Mouse (Mus musculus) midbrain, embryonic 12.5 days (tissue): Measurements from ENCODE around the gene P2rx2. TPM values are rescaled to one million over a fixed set of nuclear protein-coding genes. Genes with fewer than 3 reads are reported as not detected.

Experiments
- ATAC-seq: fragments of 200-750 bp; cut with Nextera tagmentation; 2 replicates; pipeline ENCODE4 v1.8.0; 2017; ENCODE audit warnings: low read depth, moderate TSS enrichment, moderate library complexity; ENCODE audit not compliant: low FRiP score
- H3K27ac ChIP-seq: fragments of 300-500 bp; sonication (generic); replicated peaks from 2 replicates; pipeline ENCODE4 v1.5.1; 2016; ENCODE audit warnings: mild to moderate bottlenecking
- H3K27me3 ChIP-seq: fragments of 300-500 bp; sonication (generic); 2 replicates; pipeline ENCODE4 v1.6.1; 2016; ENCODE audit warnings: mild to moderate bottlenecking
- H3K36me3 ChIP-seq: fragments of 300-500 bp; sonication (generic); 2 replicates; pipeline ENCODE4 v1.6.1; 2016
- H3K4me1 ChIP-seq: fragments of 300-500 bp; sonication (generic); 2 replicates; pipeline ENCODE4 v1.6.1; 2016
- H3K4me2 ChIP-seq: fragments of 300-500 bp; sonication (generic); replicated peaks from 2 replicates; pipeline ENCODE4 v1.6.1; 2016; ENCODE audit warnings: mild to moderate bottlenecking, moderate library complexity
- H3K4me3 ChIP-seq: fragments of 300-500 bp; sonication (generic); 2 replicates; pipeline ENCODE4 v1.5.1; 2016; ENCODE audit warnings: mild to moderate bottlenecking
- H3K9ac ChIP-seq: fragments of 300-500 bp; sonication (generic); replicated peaks from 2 replicates; pipeline ENCODE4 v1.6.1; 2016; ENCODE audit warnings: mild to moderate bottlenecking, moderate library complexity
- H3K9me3 ChIP-seq: fragments of 300-500 bp; sonication (generic); 2 replicates; pipeline ENCODE4 v1.6.1; 2016; ENCODE audit warnings: mild to moderate bottlenecking
- WGBS: fragments of 180-500 bp; shearing (Covaris S2); methylation state at CpG from one replicate; pipeline ENCODE4 v1.1.7; 2016; 5-methylcytosine and 5-hydroxymethylcytosine counted together
- polyA plus RNA-seq: library from polyadenylated mRNA; unstranded; fragments of >200 nt; fragmentation: Nextera tagmentation; extraction: Ambion mirVana; gene quantifications from 2 replicates; pipeline ENCODE4 v1.2.1, GENCODE M21; 2016

P2rx2 gene
- polyA plus RNA-seq, 1 experiment from 2014 or later = 1.7 TPM

DNA sequence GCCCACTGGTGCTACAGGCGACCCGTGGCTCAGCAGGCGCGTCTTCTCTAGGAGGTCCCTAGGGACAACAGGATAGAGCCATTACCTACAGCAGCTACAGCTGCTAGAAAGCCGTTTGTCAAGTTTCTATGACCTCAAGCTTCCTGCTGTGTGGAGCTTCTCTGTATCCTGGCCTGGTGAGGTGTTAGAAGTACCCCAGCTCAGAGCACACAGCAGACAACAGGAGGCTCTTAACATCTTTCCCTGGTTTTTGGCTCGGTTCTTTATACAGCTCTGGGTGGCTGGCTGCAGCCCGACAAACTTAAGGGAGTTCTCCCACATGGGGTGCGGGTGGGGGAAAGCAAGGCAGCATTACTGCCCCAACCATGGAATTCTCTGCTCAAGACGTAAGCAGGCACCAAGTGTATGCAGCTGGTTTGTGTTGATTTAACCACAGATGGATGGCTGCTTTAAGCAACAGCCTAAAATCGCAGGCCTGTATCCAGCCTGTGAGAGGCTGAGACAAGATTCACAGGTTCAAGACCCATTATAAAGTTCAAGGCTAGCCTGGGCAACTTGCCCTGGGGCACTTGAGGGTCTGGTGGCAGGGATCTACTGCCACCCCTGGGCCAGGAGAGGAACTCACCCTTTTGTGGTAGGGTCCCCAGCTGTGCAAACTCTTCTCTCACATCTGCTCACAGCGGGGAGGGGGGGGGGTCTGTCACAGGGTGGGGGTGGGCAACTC, 21.0 kb upstream of the P2rx2 start:
- Histone ChIP-seq H3K27ac (no peak overlapping the region), H3K4me3 (peak overlapping the region; percentile 49), H3K36me3 (peaks cover 10% of the 10 kb centered on the region; the same call in 1 of the 2 replicates), H3K9me3 (no peaks in the 10 kb centered on the region), H3K9ac (peak overlapping the region; percentile 46), H3K4me2 (peak overlapping the region; percentile 90), H3K27me3 (peaks cover 32% of the 10 kb centered on the region), H3K4me1 (peaks cover 16% of the 10 kb centered on the region)
- no peak for ATAC-seq
- 41% methylated on average over 11 of the region's 11 CpGs for WGBS

- H3K9me3 ChIP-seq = no peaks in the 10 kb centered on the region
- peak overlapping the region; percentile 90 for H3K4me2 ChIP-seq
- H3K4me1 ChIP-seq = peaks cover 16% of the 10 kb centered on the region
- no peak overlapping the region for H3K27ac ChIP-seq
- peaks cover 6% of the 10 kb centered on the region; the same call in 1 of the 2 replicates for H3K36me3 ChIP-seq
- H3K9ac ChIP-seq = peak overlapping the region; percentile 46
- H3K27me3 ChIP-seq = peaks cover 32% of the 10 kb centered on the region
- ATAC-seq = peak; percentile 87
- WGBS = 4% methylated on average over 59 of the region's 72 CpGs
- H3K4me3 ChIP-seq = peak overlapping the region; percentile 49
Measured at GRCm38 (mm10) chr5:110363179-110363821, 20.3 kb upstream of the P2rx2 start.

DNA sequence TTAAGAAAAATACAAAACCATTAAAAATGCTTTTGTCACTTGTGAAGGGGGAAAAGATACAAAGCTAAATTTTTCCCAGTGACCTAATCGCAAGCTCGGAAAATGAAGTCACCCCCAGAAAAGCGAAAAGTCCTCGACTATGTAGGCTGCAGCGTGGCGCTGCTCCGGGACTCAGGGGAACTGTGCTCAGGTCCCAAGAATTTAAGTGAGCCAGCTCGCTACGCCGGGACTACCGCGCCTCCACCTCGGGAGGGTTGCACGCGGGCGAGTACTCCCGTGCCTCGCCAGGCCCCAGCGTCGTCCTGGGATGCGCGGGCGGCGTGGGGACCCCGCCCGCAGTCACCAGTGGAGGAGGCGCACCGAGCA, 19.8 kb upstream of the P2rx2 start:
- H3K27me3 ChIP-seq = peaks cover 32% of the 10 kb centered on the region
- ATAC-seq = peak; percentile 60; the same call in 1 of the 2 replicates
- peak overlapping the region; percentile 46 for H3K9ac ChIP-seq
- H3K4me2 ChIP-seq = peak overlapping the region; percentile 90
- peak overlapping the region; percentile 49 for H3K4me3 ChIP-seq
- peaks cover 3% of the 10 kb centered on the region; the same call in 1 of the 2 replicates for H3K36me3 ChIP-seq
- peaks cover 17% of the 10 kb centered on the region for H3K4me1 ChIP-seq
- no peak overlapping the region for H3K27ac ChIP-seq
- no peaks in the 10 kb centered on the region for H3K9me3 ChIP-seq
- 1% methylated on average over 28 of the region's 28 CpGs for WGBS

DNA sequence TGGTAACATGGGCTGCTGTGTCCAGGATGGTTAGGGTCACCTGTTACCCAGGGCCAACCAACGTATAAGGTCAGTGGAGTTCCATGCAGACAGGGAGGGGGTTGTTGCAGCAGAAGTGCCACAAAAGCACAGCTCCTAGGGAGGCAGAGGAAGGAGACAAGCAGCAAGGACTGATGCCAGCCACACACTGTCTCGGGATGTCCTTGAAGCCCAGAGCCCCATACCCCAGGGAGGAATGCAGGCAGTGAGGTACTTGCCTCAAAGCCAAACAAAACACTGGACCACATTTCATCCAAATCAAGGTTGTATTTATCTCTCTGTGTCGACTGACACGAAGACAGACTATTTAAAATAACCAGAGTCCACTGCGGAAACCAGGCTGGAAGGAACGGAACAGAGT, 18.5 kb upstream of the P2rx2 start:
- no peak overlapping the region for H3K9ac ChIP-seq
- H3K4me2 ChIP-seq = no peak overlapping the region
- no peak overlapping the region for H3K4me3 ChIP-seq
- H3K36me3 ChIP-seq = no peaks in the 10 kb centered on the region
- no peaks in the 10 kb centered on the region for H3K9me3 ChIP-seq
- H3K27me3 ChIP-seq = peaks cover 32% of the 10 kb centered on the region
- WGBS = 86% methylated on average over 6 of the region's 6 CpGs
- H3K4me1 ChIP-seq = peaks cover 19% of the 10 kb centered on the region
- no peak for ATAC-seq
- no peak overlapping the region for H3K27ac ChIP-seq

GRCm38 (mm10) chr5:110357531-110358179, 14.6 kb upstream of the P2rx2 start:
- Histone ChIP-seq H3K36me3 (no peaks in the 10 kb centered on the region), H3K4me2 (no peak overlapping the region), H3K4me1 (peaks cover 8% of the 10 kb centered on the region), H3K27ac (no peak overlapping the region), H3K4me3 (no peak overlapping the region), H3K9ac (no peak overlapping the region), H3K9me3 (no peaks in the 10 kb centered on the region), H3K27me3 (peaks cover 31% of the 10 kb centered on the region)
- WGBS = 40% methylated on average over 9 of the region's 9 CpGs
- ATAC-seq = peak; percentile 75

- Histone ChIP-seq H3K4me2 (no peak overlapping the region), H3K36me3 (no peaks in the 10 kb centered on the region), H3K27ac (no peak overlapping the region), H3K9ac (no peak overlapping the region), H3K9me3 (no peaks in the 10 kb centered on the region), H3K4me1 (peaks cover 8% of the 10 kb centered on the region), H3K4me3 (no peak overlapping the region), H3K27me3 (peaks cover 19% of the 10 kb centered on the region)
- ATAC-seq = 0 out of 2 replicates have a peak, but pooled peaks have one; percentile 27
- WGBS = 18% methylated on average over 7 of the region's 7 CpGs
Measured at GRCm38 (mm10) chr5:110354716-110355115, 11.7 kb upstream of the P2rx2 start.

- Histone ChIP-seq H3K4me2 (no peak overlapping the region), H3K9me3 (no peaks in the 10 kb centered on the region), H3K27ac (no peak overlapping the region), H3K9ac (no peak overlapping the region), H3K4me3 (no peak overlapping the region), H3K4me1 (peaks cover 15% of the 10 kb centered on the region), H3K27me3 (peaks cover 31% of the 10 kb centered on the region), H3K36me3 (no peaks in the 10 kb centered on the region)
- ATAC-seq = no peak
- 89% methylated on average over 8 of the region's 8 CpGs for WGBS
Measured at GRCm38 (mm10) chr5:110347006-110347405, 4.0 kb upstream of the P2rx2 start.

GRCm38 (mm10) chr5:110345553-110345952, 2.5 kb upstream of the P2rx2 start:
- Histone ChIP-seq H3K9me3 (no peaks in the 10 kb centered on the region), H3K4me2 (no peak overlapping the region), H3K4me3 (no peak overlapping the region), H3K4me1 (peaks cover 15% of the 10 kb centered on the region), H3K27ac (no peak overlapping the region), H3K27me3 (peaks cover 43% of the 10 kb centered on the region), H3K9ac (no peak overlapping the region), H3K36me3 (no peaks in the 10 kb centered on the region)
- 86% methylated on average over 4 of the region's 4 CpGs for WGBS
- no peak for ATAC-seq

DNA sequence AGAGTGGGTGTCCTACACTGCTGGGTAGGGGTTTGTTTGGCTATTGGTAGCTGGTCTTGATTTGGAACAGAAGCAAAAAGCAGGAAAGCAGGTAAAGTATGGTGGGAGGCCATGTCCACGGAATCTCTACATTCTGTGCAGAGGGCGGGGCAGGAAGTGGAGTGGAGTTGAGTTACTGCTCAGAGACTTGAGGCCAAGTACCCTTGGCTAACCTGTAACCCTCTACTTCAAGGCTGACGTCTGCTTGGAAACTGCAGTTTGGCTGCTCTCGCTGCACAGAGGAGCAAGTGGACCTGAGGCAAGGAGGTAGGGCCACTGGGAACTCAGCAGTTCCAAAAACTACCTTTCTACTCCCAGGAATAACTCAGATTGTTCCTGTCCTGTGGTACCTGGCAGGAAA, 1.5 kb upstream of the P2rx2 start, which contains the start of gene Lrcol1:
Gene Lrcol1 (plus strand): TSS at position 207 of the 400 bp plus-strand sequence.
- H3K9me3 ChIP-seq = no peaks in the 10 kb centered on the region
- no peak within 1 kb of the TSS for H3K4me2 ChIP-seq
- H3K27ac ChIP-seq = no peak within 1 kb of the TSS
- ATAC-seq = no peak
- H3K36me3 ChIP-seq = no peaks in the 10 kb centered on the region
- peaks cover 15% of the 10 kb centered on the region for H3K4me1 ChIP-seq
- WGBS = 81% methylated on average over 4 of the region's 4 CpGs
- no peak within 1 kb of the TSS for H3K9ac ChIP-seq
- H3K27me3 ChIP-seq = peaks cover 43% of the 10 kb centered on the region
- H3K4me3 ChIP-seq = no peak within 1 kb of the TSS

- peaks cover 30% of the 10 kb centered on the region for H3K27me3 ChIP-seq
- no peak overlapping the region for H3K27ac ChIP-seq
- no peak overlapping the region for H3K4me2 ChIP-seq
- peaks cover 48% of the 10 kb centered on the region for H3K36me3 ChIP-seq
- 98% methylated on average over 2 of the region's 2 CpGs for WGBS
- H3K9ac ChIP-seq = no peak overlapping the region
- no peaks in the 10 kb centered on the region for H3K9me3 ChIP-seq
- no peak for ATAC-seq
- peaks cover 15% of the 10 kb centered on the region for H3K4me1 ChIP-seq
- H3K4me3 ChIP-seq = no peak overlapping the region
Measured at GRCm38 (mm10) chr5:110338792-110339191, 4.2 kb downstream of the P2rx2 start.

GRCm38 (mm10) chr5:110330508-110330907, 12.5 kb downstream of the P2rx2 start:
- no peak overlapping the region for H3K4me2 ChIP-seq
- no peaks in the 10 kb centered on the region for H3K4me1 ChIP-seq
- peaks cover 85% of the 10 kb centered on the region for H3K36me3 ChIP-seq
- no peak overlapping the region for H3K4me3 ChIP-seq
- no peaks in the 10 kb centered on the region for H3K27me3 ChIP-seq
- 84% methylated on average over 3 of the region's 3 CpGs for WGBS
- H3K9ac ChIP-seq = no peak overlapping the region
- no peak overlapping the region for H3K27ac ChIP-seq
- ATAC-seq = no peak
- no peaks in the 10 kb centered on the region for H3K9me3 ChIP-seq

- peaks cover 56% of the 10 kb centered on the region for H3K36me3 ChIP-seq
- no peak overlapping the region for H3K9ac ChIP-seq
- H3K4me2 ChIP-seq = no peak overlapping the region
- no peaks in the 10 kb centered on the region for H3K4me1 ChIP-seq
- no peak for ATAC-seq
- no peak overlapping the region for H3K27ac ChIP-seq
- no peak overlapping the region for H3K4me3 ChIP-seq
- 95% methylated on average over 3 of the region's 3 CpGs for whole genome bisulfite sequencing
- no peaks in the 10 kb centered on the region for H3K27me3 ChIP-seq
- no peaks in the 10 kb centered on the region for H3K9me3 ChIP-seq
Measured at GRCm38 (mm10) chr5:110313127-110313526, 29.9 kb downstream of the P2rx2 start.
